Mouse (Mus musculus): ENCODE measurements at regions not wholly inside any gene's neighbourhood (a gene's known extent, or its start where the extent isn't known, plus 50 kb on each side); places are given as distances from the start of the nearest gene placed in this dataset.

DNA sequence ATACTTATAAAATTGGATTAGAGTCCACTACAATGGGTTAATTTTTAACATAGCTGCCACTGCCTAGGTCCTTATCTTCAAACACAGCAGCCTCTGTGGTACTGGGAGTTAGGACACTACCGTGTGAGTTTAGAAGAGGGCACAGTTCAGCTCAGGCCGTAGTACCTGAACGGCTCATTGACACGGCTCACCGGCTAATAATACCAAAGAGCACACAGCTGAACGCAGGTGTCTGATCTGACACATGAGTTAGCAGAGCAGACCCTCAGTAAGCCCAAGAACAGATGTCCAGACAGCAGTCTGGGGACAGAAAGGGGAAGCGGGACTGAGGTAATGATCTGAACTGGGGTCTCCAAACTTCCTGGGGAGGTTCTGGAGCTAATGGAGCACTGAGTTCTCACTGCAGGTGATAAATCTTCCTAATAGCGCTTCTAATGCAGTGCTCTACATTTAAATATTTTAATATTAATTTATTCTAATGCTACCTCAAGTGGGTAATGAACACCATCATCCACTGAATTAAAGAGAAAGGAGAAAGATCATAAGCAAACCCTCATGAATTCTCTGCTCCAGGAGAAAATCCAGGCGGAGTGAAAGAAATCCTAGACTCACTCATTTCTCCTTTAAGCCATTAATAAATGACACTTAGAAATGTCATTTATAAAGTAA lies 90.8 kb upstream of the Rapgef5 start:
- H3K4me3 ChIP-seq (ENCODE audit: insufficient read depth, low read depth, low read length): no peak overlapping the region
- no peaks in the 10 kb centered on the region for H3K79me2 ChIP-seq (ENCODE audit: control insufficient read depth, insufficient read depth, low read length)
- no peaks in the 10 kb centered on the region for H3K36me3 ChIP-seq (ENCODE audit: control insufficient read depth, insufficient read depth, low read length)
- 30% methylated on average over 9 of the region's 9 CpGs for WGBS
- H3K4me1 ChIP-seq (ENCODE audit: control insufficient read depth, insufficient read depth, low read length): peaks cover 7% of the 10 kb centered on the region
- H3K9ac ChIP-seq (ENCODE audit: low read depth, low read length): no peak overlapping the region
- TF ChIP-seq POLR2A (IDR thresholded peaks at IDR 0.05; ENCODE audit: extremely low read depth, insufficient read depth, low read length) (no peak), CTCF (IDR thresholded peaks at IDR 0.05; ENCODE audit: low read depth, low read length) (no peak)
- DNase-seq (ENCODE audit: extremely low read depth, low read depth, low spot score): peak; percentile 88
- no peak overlapping the region for H3K27ac ChIP-seq (replicated peaks; ENCODE audit: insufficient read depth, low read depth, low read length)
- no peaks in the 10 kb centered on the region for H3K27me3 ChIP-seq (ENCODE audit: control insufficient read depth, insufficient read depth, low read length)

GRCm38 (mm10) chr12:117427431-117427830 lies 88.8 kb upstream of the Rapgef5 start:
- Histone ChIP-seq H3K79me2 (ENCODE audit: control insufficient read depth, insufficient read depth, low read length) (no peaks in the 10 kb centered on the region), H3K36me3 (ENCODE audit: control insufficient read depth, insufficient read depth, low read length) (no peaks in the 10 kb centered on the region), H3K4me1 (ENCODE audit: control insufficient read depth, insufficient read depth, low read length) (peaks cover 7% of the 10 kb centered on the region), H3K27ac (replicated peaks; ENCODE audit: insufficient read depth, low read depth, low read length) (no peak overlapping the region), H3K9ac (ENCODE audit: low read depth, low read length) (no peak overlapping the region), H3K27me3 (ENCODE audit: control insufficient read depth, insufficient read depth, low read length) (no peaks in the 10 kb centered on the region), H3K4me3 (ENCODE audit: insufficient read depth, low read depth, low read length) (no peak overlapping the region)
- TF ChIP-seq CTCF (IDR thresholded peaks at IDR 0.05; ENCODE audit: low read depth, low read length): peak; percentile 71
- no peak for TF ChIP-seq POLR2A (IDR thresholded peaks at IDR 0.05; ENCODE audit: extremely low read depth, insufficient read depth, low read length)
- peak; percentile 34 for DNase-seq (ENCODE audit: extremely low read depth, low read depth, low spot score)
- 89% methylated on average over 1 of the region's 1 CpGs for WGBS

DNA sequence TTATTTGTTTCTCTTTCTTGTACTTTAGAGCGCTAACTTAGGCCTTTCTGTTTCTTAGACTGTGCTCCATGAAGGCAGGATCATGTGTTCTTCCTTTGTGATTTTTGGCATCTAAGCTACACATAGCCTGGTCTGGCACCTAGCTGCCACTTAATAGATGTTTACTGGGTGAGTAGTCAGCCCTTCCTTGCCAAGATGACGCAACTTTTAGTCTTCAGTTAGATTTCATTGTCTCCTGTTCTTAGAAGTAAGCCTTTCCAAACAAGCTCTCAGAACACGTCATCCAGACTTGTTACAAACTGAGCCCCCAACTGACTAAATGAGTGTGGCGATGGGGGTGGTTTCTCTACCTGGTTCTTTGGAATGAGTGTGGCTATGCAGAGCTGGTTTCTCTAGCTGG lies 85.4 kb upstream of the Rapgef5 start:
- 90% methylated on average over 4 of the region's 4 CpGs for WGBS
- H3K4me3 ChIP-seq (ENCODE audit: insufficient read depth, low read depth, low read length): no peak overlapping the region
- H3K36me3 ChIP-seq (ENCODE audit: control insufficient read depth, insufficient read depth, low read length): no peaks in the 10 kb centered on the region
- no peak for DNase-seq (ENCODE audit: extremely low read depth, low read depth, low spot score)
- H3K4me1 ChIP-seq (ENCODE audit: control insufficient read depth, insufficient read depth, low read length): no peaks in the 10 kb centered on the region
- H3K79me2 ChIP-seq (ENCODE audit: control insufficient read depth, insufficient read depth, low read length): no peaks in the 10 kb centered on the region
- TF ChIP-seq POLR2A (IDR thresholded peaks at IDR 0.05; ENCODE audit: extremely low read depth, insufficient read depth, low read length): no peak
- TF ChIP-seq CTCF (IDR thresholded peaks at IDR 0.05; ENCODE audit: low read depth, low read length): no peak
- H3K27ac ChIP-seq (replicated peaks; ENCODE audit: insufficient read depth, low read depth, low read length): no peak overlapping the region
- no peak overlapping the region for H3K9ac ChIP-seq (ENCODE audit: low read depth, low read length)
- no peaks in the 10 kb centered on the region for H3K27me3 ChIP-seq (ENCODE audit: control insufficient read depth, insufficient read depth, low read length)

GRCm38 (mm10) chr12:117432788-117433187 lies 83.5 kb upstream of the Rapgef5 start:
- Histone ChIP-seq H3K36me3 (ENCODE audit: control insufficient read depth, insufficient read depth, low read length) (no peaks in the 10 kb centered on the region), H3K9ac (ENCODE audit: low read depth, low read length) (no peak overlapping the region), H3K79me2 (ENCODE audit: control insufficient read depth, insufficient read depth, low read length) (no peaks in the 10 kb centered on the region), H3K4me3 (ENCODE audit: insufficient read depth, low read depth, low read length) (no peak overlapping the region), H3K27me3 (ENCODE audit: control insufficient read depth, insufficient read depth, low read length) (no peaks in the 10 kb centered on the region), H3K4me1 (ENCODE audit: control insufficient read depth, insufficient read depth, low read length) (no peaks in the 10 kb centered on the region), H3K27ac (replicated peaks; ENCODE audit: insufficient read depth, low read depth, low read length) (no peak overlapping the region)
- TF ChIP-seq CTCF (IDR thresholded peaks at IDR 0.05; ENCODE audit: low read depth, low read length): no peak
- no peak for TF ChIP-seq POLR2A (IDR thresholded peaks at IDR 0.05; ENCODE audit: extremely low read depth, insufficient read depth, low read length)
- no peak for DNase-seq (ENCODE audit: extremely low read depth, low read depth, low spot score)
- 70% methylated on average over 1 of the region's 1 CpGs for WGBS

- Histone ChIP-seq H3K36me3 (ENCODE audit: control insufficient read depth, insufficient read depth, low read length) (no peaks in the 10 kb centered on the region), H3K79me2 (ENCODE audit: control insufficient read depth, insufficient read depth, low read length) (no peaks in the 10 kb centered on the region), H3K4me3 (ENCODE audit: insufficient read depth, low read depth, low read length) (no peak overlapping the region), H3K4me1 (ENCODE audit: control insufficient read depth, insufficient read depth, low read length) (no peaks in the 10 kb centered on the region), H3K9ac (ENCODE audit: low read depth, low read length) (no peak overlapping the region), H3K27ac (replicated peaks; ENCODE audit: insufficient read depth, low read depth, low read length) (no peak overlapping the region), H3K27me3 (ENCODE audit: control insufficient read depth, insufficient read depth, low read length) (no peaks in the 10 kb centered on the region)
- TF ChIP-seq CTCF (IDR thresholded peaks at IDR 0.05; ENCODE audit: low read depth, low read length): no peak
- no peak for TF ChIP-seq POLR2A (IDR thresholded peaks at IDR 0.05; ENCODE audit: extremely low read depth, insufficient read depth, low read length)
- WGBS: 82% methylated on average over 4 of the region's 4 CpGs
- no peak for DNase-seq (ENCODE audit: extremely low read depth, low read depth, low spot score)
Measured at GRCm38 (mm10) chr12:117437011-117437410, 79.3 kb upstream of the Rapgef5 start.

GRCm38 (mm10) chr12:117439015-117439605 lies 77.2 kb upstream of the Rapgef5 start:
- Histone ChIP-seq H3K27ac (replicated peaks; ENCODE audit: insufficient read depth, low read depth, low read length) (no peak overlapping the region), H3K79me2 (ENCODE audit: control insufficient read depth, insufficient read depth, low read length) (no peaks in the 10 kb centered on the region), H3K4me3 (ENCODE audit: insufficient read depth, low read depth, low read length) (no peak overlapping the region), H3K27me3 (ENCODE audit: control insufficient read depth, insufficient read depth, low read length) (no peaks in the 10 kb centered on the region), H3K36me3 (ENCODE audit: control insufficient read depth, insufficient read depth, low read length) (no peaks in the 10 kb centered on the region), H3K4me1 (ENCODE audit: control insufficient read depth, insufficient read depth, low read length) (no peaks in the 10 kb centered on the region), H3K9ac (ENCODE audit: low read depth, low read length) (no peak overlapping the region)
- no peak for DNase-seq (ENCODE audit: extremely low read depth, low read depth, low spot score)
- WGBS: 72% methylated on average over 11 of the region's 11 CpGs
- TF ChIP-seq CTCF (IDR thresholded peaks at IDR 0.05; ENCODE audit: low read depth, low read length) (no peak), POLR2A (IDR thresholded peaks at IDR 0.05; ENCODE audit: extremely low read depth, insufficient read depth, low read length) (no peak)
